Mouse (Mus musculus) hindlimb bud, embryonic 11.5 days (tissue): Measurements from ENCODE around the gene Epm2aip1.

Experiments used
- DNase-seq: peaks from one replicate; pipeline ENCODE4 v3.0.0-alpha.2; 2012; ENCODE audit warnings: low read depth, low spot score; ENCODE audit errors: extremely low spot score

Gene Epm2aip1

DNA sequence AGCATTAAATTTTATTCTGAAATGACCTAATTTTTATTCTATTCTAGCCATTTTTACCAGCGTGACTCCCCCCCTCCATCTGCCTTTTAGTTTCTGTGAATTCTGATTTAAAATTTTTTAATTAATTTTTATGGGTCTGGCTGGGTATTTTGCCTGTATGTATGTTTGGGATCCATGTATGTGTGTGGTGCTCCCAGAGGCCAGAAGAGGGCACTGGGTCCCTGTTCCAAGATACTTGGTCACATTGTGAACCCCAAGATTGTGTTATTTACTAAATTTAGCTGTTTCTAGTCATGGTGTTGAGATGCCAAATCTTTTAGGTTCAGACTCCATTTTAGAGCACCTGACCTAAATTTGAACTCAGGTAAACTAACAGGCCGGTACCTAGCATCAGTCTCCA lies 14.7 kb downstream of the Epm2aip1 start:
- no peak for DNase-seq

GRCm38 (mm10) chr9:111287956-111288355 lies 16.2 kb downstream of the Epm2aip1 start:
- no peak for DNase-seq

- no peak for DNase-seq
Measured at GRCm38 (mm10) chr9:111289294-111289831, 17.6 kb downstream of the Epm2aip1 start.

DNA sequence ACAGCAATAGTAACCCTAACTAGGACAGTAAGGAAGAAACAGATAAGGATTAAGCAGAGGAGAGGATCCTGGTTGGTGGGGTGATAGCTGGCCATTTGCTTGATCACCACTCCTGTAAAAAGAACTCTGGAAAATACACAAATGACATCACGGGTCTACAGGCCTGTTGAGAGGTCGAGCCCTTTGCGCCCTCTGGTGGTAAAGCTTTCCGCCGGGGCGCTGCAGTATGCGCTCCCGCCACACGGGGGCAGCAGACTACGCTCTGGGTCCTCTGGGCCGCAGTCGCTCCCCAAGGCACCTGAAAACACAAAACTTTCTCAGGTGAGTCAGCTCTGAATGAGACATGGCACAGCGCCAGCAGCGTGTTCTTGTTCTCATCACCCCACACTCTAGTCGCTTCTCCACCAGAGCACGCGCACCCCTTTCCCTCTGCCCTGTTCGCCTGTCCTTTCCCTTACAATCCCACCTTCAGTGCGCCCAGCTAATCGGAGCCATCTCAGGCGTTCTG lies 18.2 kb downstream of the Epm2aip1 start:
- DNase-seq, result no peak

DNA sequence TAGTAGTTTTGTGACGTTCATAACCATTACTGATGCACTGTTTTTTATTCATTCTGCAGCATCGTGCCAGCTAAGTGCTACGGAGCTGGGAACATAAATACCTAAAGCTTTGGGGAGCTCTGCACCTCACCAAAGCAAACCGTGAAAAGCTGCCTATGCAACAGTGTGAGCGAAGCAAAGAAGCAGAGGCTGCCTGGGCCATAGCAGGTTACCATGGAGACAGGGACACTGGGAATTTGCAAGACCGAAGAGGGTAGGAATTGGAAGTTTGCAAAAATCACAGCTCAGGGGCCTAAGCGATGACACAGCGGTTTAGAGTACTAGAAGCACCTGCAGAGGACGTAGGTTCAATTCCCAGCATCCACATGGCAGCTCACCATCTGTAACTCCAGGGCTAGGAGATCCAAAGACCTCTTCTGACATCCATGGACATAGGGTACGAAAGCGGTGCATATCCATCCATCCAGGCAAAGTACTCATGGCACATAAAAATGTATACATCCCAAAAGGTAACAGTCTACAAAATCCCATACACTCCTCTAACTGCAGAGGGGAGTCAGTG lies 18.9 kb downstream of the Epm2aip1 start:
- DNase-seq, result no peak

DNA sequence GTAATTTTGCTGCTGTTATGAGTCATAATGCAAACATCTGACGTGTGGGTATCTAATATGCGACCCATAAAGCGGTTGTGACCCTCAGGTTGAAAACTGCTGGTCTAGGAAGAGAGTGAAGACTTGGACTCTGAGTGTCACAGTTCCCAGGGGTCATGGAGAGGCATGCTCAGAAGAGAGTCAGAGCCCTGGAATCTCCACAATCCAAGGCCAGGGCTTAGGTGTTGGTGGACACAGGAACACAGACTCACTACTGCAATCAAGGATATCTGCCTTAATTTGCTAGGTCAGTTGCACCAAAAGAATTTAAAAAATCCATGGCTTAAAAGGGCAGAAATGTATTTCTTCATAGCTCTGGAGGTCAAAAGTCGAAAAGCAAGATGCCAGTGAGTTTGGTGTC lies 21.5 kb downstream of the Epm2aip1 start:
- DNase-seq, result no peak

DNA sequence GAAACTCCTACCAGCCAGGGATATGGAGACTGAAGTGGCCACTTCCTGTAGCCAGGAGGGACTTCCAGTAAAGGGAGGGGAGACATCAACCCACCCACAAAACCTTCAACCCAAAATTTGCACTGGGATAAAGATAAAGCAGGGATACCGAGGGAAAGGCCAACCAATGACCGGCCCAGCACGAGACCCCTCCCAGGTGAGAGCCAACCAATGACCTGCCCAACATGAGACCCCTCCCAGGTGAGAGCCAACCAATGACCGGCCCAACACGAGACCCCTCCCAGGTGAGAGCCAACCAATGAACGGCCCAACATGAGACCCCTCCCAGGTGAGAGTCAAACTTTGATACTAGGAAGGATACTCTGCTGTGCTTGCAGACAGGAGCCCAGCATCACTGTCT lies 23.2 kb downstream of the Epm2aip1 start:
- no peak for DNase-seq

GRCm38 (mm10) chr9:111295323-111295722 lies 23.6 kb downstream of the Epm2aip1 start:
- no peak for DNase-seq

DNA sequence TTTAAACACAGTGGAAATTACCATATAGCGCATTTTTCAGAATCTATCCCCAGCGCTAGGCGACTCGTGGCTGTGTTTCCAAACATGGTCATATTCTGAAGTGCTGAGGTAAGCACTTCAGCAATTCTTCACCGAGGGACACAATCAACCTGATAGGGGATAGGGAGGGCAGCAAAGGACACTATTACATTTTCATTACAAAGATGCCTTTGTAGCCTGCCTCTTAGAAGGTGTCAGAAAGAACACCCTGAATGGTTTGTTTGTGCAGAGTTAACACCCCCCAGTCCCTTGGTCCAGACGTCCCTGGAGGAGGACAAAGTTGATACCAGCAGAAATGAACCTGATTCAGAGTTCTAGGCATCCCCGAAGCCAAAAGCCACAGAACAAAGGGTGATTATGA lies 24.7 kb downstream of the Epm2aip1 start:
- no peak for DNase-seq

DNA sequence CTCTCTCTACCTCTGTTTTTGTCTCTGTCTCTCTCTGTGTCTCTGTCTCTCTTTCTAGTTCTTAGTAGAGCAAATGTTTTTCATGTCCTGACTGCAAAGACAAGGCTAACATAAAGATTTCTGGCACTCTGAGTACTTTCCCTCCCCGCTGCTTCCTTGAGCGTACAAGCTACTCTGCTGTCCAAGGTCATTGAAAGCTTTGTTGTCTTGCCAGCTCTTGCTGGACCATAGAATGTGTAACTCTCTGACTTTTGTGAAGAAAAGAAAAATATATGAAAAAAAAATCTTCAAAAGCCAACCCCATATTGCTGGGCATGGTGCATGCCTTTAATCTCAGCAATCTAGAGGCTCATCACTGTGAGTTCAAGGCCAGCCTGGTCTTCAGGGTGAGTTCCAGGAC lies 26.9 kb downstream of the Epm2aip1 start:
- no peak for DNase-seq

GRCm38 (mm10) chr9:111302196-111302831 lies 30.6 kb downstream of the Epm2aip1 start:
- no peak for DNase-seq

DNA sequence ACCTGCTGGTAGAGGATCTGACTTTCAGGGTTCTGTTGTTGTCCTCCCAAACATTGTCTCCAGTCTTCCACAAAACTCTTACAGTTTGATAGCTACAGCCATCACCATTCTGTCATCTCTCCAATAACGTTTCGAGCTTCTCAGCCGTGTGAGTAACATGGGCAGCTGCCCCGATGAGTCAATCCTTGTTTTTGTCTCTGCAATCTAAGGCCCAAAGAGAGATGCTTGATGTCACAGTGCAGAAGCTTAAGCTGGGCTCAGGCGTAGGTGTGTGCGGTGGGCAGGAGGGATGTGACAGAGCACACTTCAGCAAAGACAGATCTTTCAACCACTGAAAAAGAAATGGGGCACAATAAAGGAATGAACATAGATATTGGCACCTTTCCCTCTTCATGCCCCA lies 32.3 kb downstream of the Epm2aip1 start:
- DNase-seq, result no peak

GRCm38 (mm10) chr9:111306142-111306541 lies 34.4 kb downstream of the Epm2aip1 start:
- DNase-seq, result no peak

DNA sequence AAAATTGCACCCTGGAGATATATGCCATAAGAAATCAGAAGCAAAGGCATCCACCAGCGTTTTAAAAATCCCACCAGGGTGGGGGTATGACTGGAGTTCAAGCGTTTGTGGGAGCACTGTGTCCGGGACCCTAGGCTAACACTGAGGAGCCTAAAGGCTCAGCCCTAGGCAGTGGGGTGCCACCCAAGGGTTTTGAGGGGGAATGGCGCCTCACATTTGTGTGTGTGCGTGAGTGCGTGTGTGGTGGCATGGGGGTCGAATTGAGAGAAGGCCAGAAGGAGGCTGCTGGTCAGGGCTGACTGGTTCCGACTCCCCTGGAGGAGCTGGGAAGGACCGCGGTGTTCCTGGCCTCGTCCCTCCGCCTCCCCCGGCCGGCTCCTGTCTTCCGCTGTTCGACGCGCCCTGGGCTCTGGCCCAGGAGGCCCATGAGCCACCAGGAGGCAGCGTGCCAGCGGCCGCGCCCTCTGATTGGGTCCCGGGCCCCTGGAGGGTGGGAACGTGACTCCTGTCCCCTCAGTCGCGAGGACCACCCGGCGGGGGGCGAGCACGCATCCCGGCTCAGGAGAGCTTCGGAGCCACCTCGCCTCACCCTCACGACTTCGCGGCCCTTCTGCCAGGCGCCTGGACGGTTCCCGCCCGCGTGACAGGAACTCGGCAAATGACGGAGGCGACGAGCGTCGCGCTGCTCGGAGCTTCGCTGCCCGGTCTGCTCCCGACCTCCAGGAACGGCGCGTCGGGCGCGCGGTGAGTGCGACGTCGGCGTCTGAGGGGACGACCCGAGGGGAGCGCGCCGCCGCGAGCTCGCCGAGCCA lies 39.5 kb downstream of the Epm2aip1 start, which contains the start of gene Trank1:
Trank1 (plus strand) TSS at position 709 of the 812 bp plus-strand sequence.
- no peak for DNase-seq

GRCm38 (mm10) chr9:111311843-111312441 lies 40.2 kb downstream of the Epm2aip1 start:
- DNase-seq, result no peak

DNA sequence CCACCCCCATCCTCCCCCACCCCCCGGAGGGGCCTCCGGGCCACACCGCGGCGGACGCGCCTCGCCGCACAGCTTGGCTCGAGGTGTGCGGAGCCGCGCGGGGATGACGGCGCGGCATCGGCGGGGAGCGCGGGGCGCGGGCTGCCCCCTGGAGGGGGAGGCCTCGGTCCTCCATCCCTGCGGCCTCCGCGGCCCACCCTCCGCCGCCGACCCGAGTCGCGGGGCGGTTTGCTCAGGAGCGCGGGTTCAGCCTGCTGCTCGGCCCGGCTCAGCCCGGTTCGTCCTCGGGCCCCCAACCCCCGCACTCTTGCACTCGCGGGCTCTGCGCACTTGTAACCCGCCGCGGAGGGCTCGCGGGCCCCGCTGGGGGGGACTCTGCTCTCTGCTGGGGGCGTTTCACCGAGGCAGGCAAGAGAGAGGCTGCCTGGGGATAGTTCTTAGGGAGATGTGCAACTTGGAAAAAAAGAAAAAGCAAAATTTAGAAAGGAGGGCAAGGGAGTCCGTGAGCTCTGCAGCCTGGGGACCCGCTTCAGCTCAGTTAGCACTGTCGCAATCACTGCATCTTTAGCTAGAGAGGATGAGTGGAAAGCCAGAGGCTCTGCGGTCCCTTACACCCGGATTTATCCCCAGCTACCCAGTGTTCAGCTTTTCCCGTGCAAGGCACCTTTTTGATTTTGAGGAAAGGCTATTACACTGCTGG lies 40.9 kb downstream of the Epm2aip1 start:
- DNase-seq, result no peak

DNA sequence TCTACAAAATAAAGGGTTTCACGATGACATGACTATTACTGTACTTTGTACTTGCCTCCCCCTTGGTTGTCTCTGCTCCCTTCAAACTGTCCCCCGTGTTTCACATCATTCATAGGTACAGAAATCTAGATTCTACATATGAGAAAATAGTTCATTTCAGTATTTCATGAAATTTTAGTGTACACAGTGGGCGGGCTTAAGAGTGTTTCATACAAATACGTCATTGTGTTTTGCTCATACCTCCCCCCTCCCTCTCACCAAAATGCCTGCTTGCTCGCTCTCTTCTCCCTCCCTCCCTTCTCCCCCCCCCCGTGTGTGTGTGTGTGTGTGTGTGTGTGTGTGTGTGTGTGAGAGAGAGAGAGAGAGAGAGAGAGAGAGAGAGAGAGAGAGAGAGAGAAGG lies 41.6 kb downstream of the Epm2aip1 start:
- DNase-seq, result no peak

- DNase-seq, result no peak
Measured at GRCm38 (mm10) chr9:111313793-111314192, 42.1 kb downstream of the Epm2aip1 start.

DNA sequence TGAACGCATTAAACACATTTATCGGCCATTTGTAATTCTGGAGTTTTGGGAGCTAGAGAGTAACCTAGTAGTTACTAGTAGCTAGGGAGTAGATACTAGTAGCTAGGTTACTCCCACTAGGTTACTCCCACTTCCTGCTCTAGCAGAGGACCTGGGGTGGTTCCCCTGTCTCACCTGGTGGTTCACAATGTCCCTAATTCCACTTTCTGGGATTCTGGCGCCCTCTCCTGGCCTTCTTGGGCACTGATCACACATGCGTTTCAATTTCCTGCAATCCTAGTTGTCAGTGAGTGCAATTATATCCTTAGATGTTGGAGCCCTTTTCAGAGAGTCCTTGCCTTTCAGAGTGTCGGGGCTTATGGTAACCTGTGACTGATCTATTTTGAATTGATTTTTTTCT lies 42.5 kb downstream of the Epm2aip1 start:
- DNase-seq, result no peak

DNA sequence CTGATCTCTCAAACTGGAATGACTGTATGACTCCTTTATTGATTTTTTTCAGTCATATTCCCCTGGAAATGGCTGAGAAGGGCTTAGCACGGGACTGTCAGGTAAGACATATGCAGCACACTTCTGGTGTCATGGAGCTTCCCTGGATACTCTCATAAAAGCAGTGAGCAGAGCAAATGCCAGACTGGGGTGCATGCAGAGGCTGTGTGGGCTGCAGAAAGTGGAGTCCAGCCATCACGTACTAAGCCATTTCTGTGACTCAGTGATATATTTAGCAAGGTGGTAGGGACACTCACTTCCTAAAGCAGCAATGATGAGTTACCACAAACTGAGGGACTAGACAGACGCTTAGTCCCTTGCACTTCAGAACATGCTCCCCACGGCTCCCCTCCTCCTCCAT lies 49.2 kb downstream of the Epm2aip1 start:
- DNase-seq, result no peak

GRCm38 (mm10) chr9:111324881-111325280 lies 53.2 kb downstream of the Epm2aip1 start:
- no peak for DNase-seq
